ENCODE assay signal across 8 mouse cellular contexts in the genomic region with DNA sequence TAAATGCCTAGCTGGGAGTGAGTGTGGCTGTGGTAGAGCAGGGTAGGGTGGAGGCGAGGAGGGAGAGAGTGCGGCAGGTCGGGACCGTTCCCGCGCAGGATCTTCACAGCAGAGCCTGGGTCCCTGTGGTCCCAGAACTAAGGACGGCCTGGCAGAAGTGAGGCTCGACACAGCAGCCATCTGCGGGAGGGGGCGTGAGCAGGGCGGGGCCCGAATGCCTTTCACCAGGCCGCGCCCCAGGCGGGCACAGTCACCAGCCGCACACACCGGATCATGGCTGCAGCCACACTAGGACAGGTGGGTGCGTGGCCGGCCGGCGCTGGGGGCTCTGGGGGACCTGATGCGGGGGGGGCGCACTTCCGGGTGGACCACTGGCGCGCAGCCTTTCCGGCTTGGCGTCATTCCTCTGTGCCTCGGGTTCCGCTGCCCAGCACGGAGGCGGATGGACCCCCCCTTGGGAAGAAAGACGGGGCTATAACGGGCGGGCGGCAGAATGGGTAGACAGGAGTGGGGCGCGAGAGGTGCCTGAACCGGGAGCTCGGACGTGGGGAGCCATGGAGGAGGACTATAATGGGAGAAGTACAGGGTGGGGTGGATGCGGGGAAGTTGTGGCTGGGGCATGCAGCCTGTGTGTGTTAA. TPM values are rescaled to one million over a fixed set of nuclear protein-coding genes. Genes with fewer than 3 reads are reported as not detected.
DNase-seq lines count a peak whose midpoint lies in the region; ATAC-seq and TF ChIP-seq lines count a peak whose summit lies in the region.

A gene (plus strand): TSS at position 51 of the 639 bp plus-strand sequence.

- peak within 1 kb of the TSS; percentile 94 for H3K9ac ChIP-seq in hindbrain, embryonic 16.5 days (ENCODE audit: low read depth, low read length)

- H3K9me3 ChIP-seq in hindbrain, embryonic 16.5 days (ENCODE audit: control insufficient read depth, low read length), result no peaks in the 10 kb centered on the region

- no peaks in the 10 kb centered on the region for H3K27me3 ChIP-seq in hindbrain, embryonic 16.5 days (replicated peaks; ENCODE audit: control insufficient read depth, insufficient read depth, low read length)

- H3K27ac ChIP-seq in cortical plate, adult 2 months (ENCODE audit: insufficient read depth, low read length), result peak within 1 kb of the TSS; percentile 62
- peak within 1 kb of the TSS; percentile 91 for H3K27ac ChIP-seq in hindbrain, embryonic 16.5 days (ENCODE audit: low read depth, low read length)

- ATAC-seq in hindbrain, embryonic 16.5 days, result peak; percentile 72

- H3K36me3 ChIP-seq in hindbrain, embryonic 16.5 days (ENCODE audit: control insufficient read depth, insufficient read depth, low read length), result no peaks in the 10 kb centered on the region

- TF ChIP-seq CTCF in cortical plate, adult 2 months (IDR thresholded peaks at IDR 0.05; ENCODE audit: extremely low read depth, insufficient read depth, low read length), result no peak

- peak within 1 kb of the TSS; percentile 64 for H3K4me3 ChIP-seq in cortical plate, adult 2 months (ENCODE audit: insufficient read depth, low read length)
- peak within 1 kb of the TSS; percentile 76 for H3K4me3 ChIP-seq in hindbrain, embryonic 16.5 days (ENCODE audit: low read length)

- TF ChIP-seq POLR2A in cortical plate, adult 2 months (IDR thresholded peaks at IDR 0.05; ENCODE audit: extremely low read depth, insufficient read depth, low read length), result peak; percentile 33; the same call in 1 of the 2 replicates

- H3K4me2 ChIP-seq in hindbrain, embryonic 16.5 days (ENCODE audit: low read length), result peak within 1 kb of the TSS; percentile 84

- WGBS in hindbrain, embryonic 16.5 days, result 2% methylated on average over 36 of the region's 42 CpGs

- DNase-seq in adipocyte (ENCODE audit: low spot score), result peak; percentile 58
- DNase-seq in gastrocnemius, adult 8-10 months (ENCODE audit: low spot score in 2 of 2), result peak; percentile 65 to 85
- peak; percentile 54 for DNase-seq in left cerebral cortex, adult 11 months (ENCODE audit: low spot score)
- DNase-seq in lung, postnatal 36 days, result peak; percentile 92
- DNase-seq in retina, postnatal 1 day, result peak; percentile 84
- DNase-seq in thymus, postnatal 4 days, result peak; percentile 85

- peaks cover 1% of the 10 kb centered on the region for H3K4me1 ChIP-seq in cortical plate, adult 2 months (ENCODE audit: control insufficient read depth, insufficient read depth, low read length)
- H3K4me1 ChIP-seq in hindbrain, embryonic 16.5 days (ENCODE audit: control insufficient read depth, insufficient read depth, low read depth, low read length), result peaks cover 21% of the 10 kb centered on the region

RNA-seq across cellular contexts. Expression of the gene that starts here (rescaled TPM):
- polyA plus RNA-seq in cortical plate, adult 2 months (2012; rRNA removed), result 26.1 and 26.5 TPM in 2 replicates
- total RNA-seq in gastrocnemius, adult 8-10 months (2022), result 100 to 1,000 TPM in 1 of 4 experiments, 10 to 100 TPM in 3; 82.2 to 107 (median 91.8) TPM
- polyA plus RNA-seq in hindbrain, embryonic 16.5 days (2015; fragmentation: Nextera tagmentation; extraction: Ambion mirVana), result 22.7 and 27.0 TPM in 2 replicates

Comparison
In these comparisons a context has a peak if more than half of its experiments do, and no peak if none do; other contexts are left out.
1. Peak in every context shown above with its lines: DNase-seq, ATAC-seq, H3K4me3 ChIP-seq and H3K27ac ChIP-seq.